Mouse (Mus musculus): Measurements from ENCODE around the gene Map3k1. TPM values are rescaled to one million over a fixed set of nuclear protein-coding genes. Genes with fewer than 3 reads are reported as not detected.

The Map3k1 gene
- polyA plus RNA-seq, 1 experiment from 2014 or later: 13.2 TPM

DNA sequence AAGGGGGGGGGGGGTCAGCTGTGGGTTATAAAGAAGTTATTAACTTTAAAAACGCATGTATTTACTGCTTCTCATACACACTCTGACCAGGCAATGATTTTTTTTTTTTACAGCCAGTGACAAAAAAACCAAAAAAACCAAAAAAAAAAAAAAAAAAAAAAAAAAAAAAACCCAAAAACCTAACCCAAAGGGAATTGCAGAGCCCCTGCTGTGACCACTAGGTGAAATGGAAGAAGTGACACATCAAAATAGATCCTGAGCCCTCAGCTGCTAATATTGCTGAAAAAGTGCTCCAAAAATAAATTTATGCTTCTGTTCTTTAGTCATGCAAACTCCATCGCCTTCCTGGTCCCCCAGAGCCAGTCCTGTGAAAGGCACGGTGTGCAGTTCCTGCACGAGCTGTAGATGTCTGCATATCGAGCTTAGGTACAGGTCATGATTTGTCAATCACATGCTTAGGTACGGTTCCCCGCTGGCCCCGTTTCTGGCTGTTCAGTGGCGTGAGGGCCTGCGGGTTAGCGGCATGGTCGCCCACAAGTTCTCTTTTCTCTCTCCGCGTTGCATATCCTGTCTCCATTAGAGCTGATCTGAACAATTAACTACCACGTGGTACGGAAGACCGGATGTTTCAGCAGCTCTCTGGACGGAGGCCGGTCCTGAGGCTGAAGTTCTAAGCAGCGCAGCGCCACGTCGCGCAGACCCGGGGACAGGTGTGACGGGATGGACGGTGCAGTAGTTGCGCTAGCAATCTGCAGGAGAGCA, 60.3 kb downstream of the Map3k1 start:
- no peak overlapping the region for H3K27ac ChIP-seq

DNA sequence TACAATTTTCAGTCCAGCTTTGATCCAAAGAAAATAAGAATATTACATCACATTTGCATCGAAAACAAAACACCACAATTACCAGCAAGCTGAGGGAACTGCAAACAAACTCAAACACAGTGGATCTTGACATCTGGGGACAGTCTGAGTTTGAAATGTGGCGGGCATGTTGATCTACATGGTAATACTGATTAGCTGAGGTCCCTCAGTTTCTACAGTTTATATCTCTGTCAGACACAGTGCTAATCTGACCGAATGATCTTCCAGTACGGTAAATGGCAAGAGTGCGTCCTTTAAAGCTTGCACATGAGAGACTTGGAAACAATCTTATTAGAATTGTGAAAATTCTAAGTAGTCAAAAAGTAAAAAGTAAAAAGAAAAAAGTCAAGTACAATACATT, 62.0 kb downstream of the Map3k1 start:
- ATAC-seq (ENCODE audit: low FRiP score, low read depth): no peak
- 95% methylated on average over 5 of the region's 5 CpGs for WGBS
- no peak overlapping the region for H3K27ac ChIP-seq

More for the DNA sequence above, 60.3 kb downstream of the Map3k1 start:
- Histone ChIP-seq H3K4me2 (replicated peaks) (no peak overlapping the region), H3K9me3 (no peaks in the 10 kb centered on the region), H3K9ac (no peak overlapping the region), H3K4me3 (no peak overlapping the region), H3K27me3 (replicated peaks) (no peaks in the 10 kb centered on the region), H3K36me3 (peaks cover 50% of the 10 kb centered on the region), H3K4me1 (no peaks in the 10 kb centered on the region)
- ATAC-seq (ENCODE audit: low FRiP score, low read depth): no peak
- WGBS: 93% methylated on average over 28 of the region's 28 CpGs

DNA sequence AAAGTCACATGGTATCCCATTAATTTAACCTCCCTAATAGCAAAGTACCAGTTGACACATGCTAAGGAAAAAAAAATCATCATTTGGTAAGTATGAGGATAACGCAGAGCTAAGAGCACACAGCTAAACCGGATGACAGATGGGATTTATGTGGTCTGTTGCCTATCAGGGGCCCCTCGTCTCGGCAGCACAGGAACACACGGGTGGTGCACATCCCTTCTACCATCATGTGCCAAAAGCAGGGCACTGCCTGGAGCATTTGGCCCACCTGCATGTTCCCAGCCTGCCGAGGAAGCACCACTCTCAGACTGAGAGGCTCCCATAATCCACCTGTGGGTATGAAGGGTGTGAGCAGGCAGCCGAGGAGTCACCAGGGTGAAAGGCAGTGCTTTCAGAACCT, 63.6 kb downstream of the Map3k1 start:
- Histone ChIP-seq H3K4me2 (replicated peaks) (no peak overlapping the region), H3K9me3 (no peaks in the 10 kb centered on the region), H3K9ac (no peak overlapping the region), H3K36me3 (peaks cover 21% of the 10 kb centered on the region), H3K4me1 (no peaks in the 10 kb centered on the region), H3K27ac (no peak overlapping the region), H3K4me3 (no peak overlapping the region), H3K27me3 (replicated peaks) (no peaks in the 10 kb centered on the region)
- 81% methylated on average over 7 of the region's 7 CpGs for WGBS
- ATAC-seq (ENCODE audit: low FRiP score, low read depth): no peak

More for the DNA sequence above, 62.0 kb downstream of the Map3k1 start:
- H3K9ac ChIP-seq: no peak overlapping the region
- H3K36me3 ChIP-seq: peaks cover 35% of the 10 kb centered on the region
- no peaks in the 10 kb centered on the region for H3K9me3 ChIP-seq
- H3K4me1 ChIP-seq: no peaks in the 10 kb centered on the region
- H3K4me2 ChIP-seq (replicated peaks): no peak overlapping the region
- no peak overlapping the region for H3K4me3 ChIP-seq
- H3K27me3 ChIP-seq (replicated peaks): no peaks in the 10 kb centered on the region

DNA sequence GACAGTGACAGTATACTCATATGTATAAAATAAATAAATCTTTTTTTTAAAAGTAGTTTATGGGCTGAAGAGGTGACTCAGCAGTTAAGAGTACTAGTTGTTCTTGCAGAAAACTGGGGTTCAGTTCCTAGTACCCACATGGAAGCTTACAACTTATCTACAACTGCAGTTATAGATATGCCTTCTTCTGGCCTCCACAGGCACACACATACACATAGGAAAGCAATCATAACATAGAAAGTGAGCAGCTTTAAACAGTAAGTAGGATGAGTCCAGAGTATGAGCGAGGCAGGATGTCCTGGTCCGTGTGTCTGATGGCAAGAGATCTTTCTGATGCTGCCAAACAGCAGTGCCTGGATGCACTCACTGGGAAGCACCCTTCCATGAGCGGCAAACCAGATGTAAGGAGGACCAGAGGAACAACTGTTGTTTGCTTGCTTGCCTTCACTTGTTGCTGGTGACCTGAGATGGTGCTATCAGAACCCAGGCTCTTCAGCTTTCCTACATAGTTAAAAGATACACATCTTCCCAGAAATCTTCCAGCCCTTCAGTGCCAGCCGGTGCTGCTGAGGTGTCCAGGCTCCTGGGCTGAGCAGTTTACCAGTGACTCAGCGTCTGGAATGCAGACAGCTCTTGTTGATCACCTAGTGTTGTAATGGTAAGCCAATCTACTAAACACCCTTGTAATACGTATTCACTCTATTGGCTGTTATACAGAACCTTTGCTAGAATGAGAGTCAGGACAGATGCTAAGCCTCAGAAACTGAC, 64.4 kb downstream of the Map3k1 start:
- no peak overlapping the region for H3K4me3 ChIP-seq
- no peaks in the 10 kb centered on the region for H3K27me3 ChIP-seq (replicated peaks)
- no peak for ATAC-seq (ENCODE audit: low FRiP score, low read depth)
- 82% methylated on average over 6 of the region's 6 CpGs for WGBS
- no peak overlapping the region for H3K9ac ChIP-seq
- H3K27ac ChIP-seq: no peak overlapping the region
- no peaks in the 10 kb centered on the region for H3K9me3 ChIP-seq
- H3K4me2 ChIP-seq (replicated peaks): no peak overlapping the region
- peaks cover 13% of the 10 kb centered on the region for H3K36me3 ChIP-seq
- no peaks in the 10 kb centered on the region for H3K4me1 ChIP-seq

DNA sequence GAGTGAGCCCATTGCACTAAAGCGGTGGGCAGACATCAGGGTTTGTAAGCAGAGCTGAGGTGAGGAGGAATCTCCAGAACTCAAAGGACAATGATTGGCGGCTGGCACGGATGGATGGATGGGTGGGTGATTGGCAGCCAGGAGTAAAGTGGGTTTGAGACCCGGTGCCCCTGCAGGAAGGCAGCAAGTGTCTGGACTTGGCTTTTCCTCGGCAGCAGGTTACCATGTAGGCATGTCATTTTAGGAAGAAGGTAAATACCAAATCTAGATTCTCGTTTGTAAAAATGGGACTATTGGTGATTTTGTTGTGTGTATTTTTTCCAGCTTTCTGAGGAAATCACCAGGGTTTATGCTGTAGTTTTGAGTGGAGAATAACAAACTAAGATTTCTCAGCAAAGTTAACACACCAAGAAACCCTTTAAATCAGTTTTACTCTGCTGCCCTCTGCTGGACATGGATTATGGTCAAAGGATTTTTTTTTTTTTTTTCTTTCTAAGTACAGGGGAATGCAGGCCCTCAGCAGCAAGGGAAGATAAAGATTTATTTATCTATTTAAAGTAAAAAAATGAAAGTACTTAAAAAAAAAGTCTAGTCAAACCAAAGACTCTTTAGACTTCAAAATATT, 66.7 kb downstream of the Map3k1 start:
- Histone ChIP-seq H3K4me3 (no peak overlapping the region), H3K27me3 (replicated peaks) (no peaks in the 10 kb centered on the region), H3K27ac (no peak overlapping the region), H3K4me2 (replicated peaks) (no peak overlapping the region), H3K36me3 (no peaks in the 10 kb centered on the region), H3K9ac (no peak overlapping the region), H3K9me3 (peaks cover 6% of the 10 kb centered on the region; the same call in 1 of the 2 replicates), H3K4me1 (no peaks in the 10 kb centered on the region)
- no peak for ATAC-seq (ENCODE audit: low FRiP score, low read depth)
- whole genome bisulfite sequencing: 68% methylated on average over 6 of the region's 6 CpGs

DNA sequence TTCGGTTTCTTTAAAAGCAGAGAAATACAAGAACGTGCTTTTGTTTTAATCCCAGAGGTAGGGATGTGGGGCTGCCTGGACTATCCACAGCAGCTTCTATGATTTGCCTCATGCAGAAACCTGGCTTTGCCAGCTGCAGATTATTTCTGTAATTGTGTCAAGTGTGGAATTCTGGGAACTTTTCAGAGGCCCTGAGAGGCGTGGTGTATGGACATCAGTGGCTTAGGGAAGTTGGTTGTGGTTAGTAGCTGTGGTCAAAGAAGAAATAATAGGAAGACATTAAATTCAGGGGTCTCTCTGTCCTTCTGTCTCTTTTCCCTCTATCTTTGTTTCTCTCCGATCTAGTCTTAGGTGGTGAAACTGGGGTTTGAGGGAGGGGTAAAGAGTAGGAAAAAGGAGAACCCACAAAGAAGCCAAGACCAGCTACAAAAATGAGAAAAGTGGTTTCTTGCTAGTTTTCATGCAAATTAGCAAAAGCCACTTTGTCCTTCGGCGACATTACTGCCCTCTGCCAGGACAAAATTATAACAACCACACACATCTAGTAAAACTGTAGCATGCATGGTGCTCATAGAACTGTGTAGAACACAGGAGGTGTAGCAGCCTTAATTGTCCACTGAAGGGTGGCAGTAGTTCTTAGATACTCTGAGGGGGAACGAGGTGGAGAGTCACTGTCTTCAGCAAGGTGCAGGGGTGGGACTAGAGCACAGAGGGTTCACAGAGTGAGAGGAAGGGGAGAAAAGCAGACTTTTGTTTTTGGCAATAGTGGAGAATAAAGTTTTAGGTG, 67.4 kb downstream of the Map3k1 start:
- H3K4me2 ChIP-seq (replicated peaks): no peak overlapping the region
- peaks cover 6% of the 10 kb centered on the region; the same call in 1 of the 2 replicates for H3K9me3 ChIP-seq
- no peaks in the 10 kb centered on the region for H3K27me3 ChIP-seq (replicated peaks)
- H3K4me1 ChIP-seq: no peaks in the 10 kb centered on the region
- no peak overlapping the region for H3K27ac ChIP-seq
- H3K36me3 ChIP-seq: no peaks in the 10 kb centered on the region
- WGBS: 86% methylated on average over 7 of the region's 7 CpGs
- no peak overlapping the region for H3K4me3 ChIP-seq
- no peak overlapping the region for H3K9ac ChIP-seq
- ATAC-seq (ENCODE audit: low FRiP score, low read depth): no peak

DNA sequence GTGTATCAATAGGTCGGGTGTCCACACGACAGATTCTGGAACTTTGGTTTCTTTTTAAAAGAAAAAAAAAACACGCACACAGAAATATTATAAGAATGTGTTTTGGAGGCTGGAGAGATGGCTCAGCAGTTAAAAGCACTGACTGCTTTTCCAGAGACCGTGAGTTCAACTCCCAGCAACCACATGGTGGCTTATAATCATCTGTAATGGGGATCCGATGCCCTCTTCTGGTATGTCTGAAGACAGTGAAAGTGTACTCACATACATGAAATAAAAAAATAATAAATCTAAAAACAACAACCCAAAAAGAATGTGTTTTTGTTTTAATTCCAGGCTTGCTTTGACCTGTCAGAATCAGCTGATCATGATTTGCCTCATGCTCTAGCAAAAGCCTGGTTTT, 81.9 kb downstream of the Map3k1 start:
- Histone ChIP-seq H3K9ac (no peak overlapping the region), H3K4me1 (no peaks in the 10 kb centered on the region), H3K9me3 (peaks cover 12% of the 10 kb centered on the region; the same call in 1 of the 2 replicates), H3K27ac (no peak overlapping the region), H3K4me2 (replicated peaks) (no peak overlapping the region), H3K27me3 (replicated peaks) (no peaks in the 10 kb centered on the region), H3K4me3 (no peak overlapping the region), H3K36me3 (no peaks in the 10 kb centered on the region)
- no peak for ATAC-seq (ENCODE audit: low FRiP score, low read depth)
- 95% methylated on average over 5 of the region's 5 CpGs for WGBS

DNA sequence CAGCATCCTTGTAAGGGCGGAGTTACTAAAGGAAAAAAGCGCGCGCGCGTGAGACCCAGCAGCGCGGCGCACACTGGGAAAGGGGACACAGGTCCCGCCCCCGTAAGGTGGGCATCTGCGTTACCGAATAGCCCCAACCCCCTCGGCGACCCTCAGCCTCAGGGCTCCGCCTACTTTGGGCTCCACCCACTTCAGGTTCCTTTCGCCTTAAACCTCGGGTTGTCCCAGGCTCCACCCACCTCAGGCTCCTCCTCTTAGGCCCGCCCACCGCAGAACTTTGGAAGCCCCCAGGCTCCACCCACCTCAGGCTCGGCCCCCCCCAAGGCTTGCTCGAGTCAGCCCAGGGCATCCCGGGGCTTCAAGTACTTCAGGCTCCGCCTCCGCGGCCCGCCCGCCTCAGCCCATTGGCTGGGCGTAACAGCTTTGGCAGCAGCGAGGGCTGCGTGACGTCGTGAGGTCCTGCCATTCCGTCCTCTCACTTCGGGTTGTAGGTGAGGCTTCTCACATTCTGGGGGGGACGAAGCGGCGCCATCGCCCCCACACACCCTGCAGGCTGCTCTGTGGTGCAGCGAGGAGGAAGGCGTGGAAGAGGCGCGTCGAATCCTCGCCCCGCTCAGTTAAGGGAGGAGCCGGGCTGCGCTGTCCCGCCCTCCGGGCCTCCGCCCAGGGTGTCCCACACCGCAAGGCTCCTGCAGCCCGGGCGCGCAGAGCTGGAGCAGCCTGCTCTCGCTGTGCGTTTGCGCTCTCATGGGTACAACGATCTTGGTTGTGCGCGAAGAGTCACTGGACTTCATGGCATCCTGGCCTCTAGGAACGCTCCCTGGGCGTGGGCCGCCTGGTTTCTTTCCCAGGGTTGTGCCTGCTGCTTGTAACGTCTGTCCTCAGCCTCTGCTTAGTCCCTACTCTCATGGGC, 83.4 kb downstream of the Map3k1 start:
- Histone ChIP-seq H3K4me2 (replicated peaks) (peak overlapping the region; percentile 72), H3K36me3 (no peaks in the 10 kb centered on the region), H3K4me3 (peak overlapping the region; percentile 56), H3K9me3 (peaks cover 12% of the 10 kb centered on the region; the same call in 1 of the 2 replicates), H3K4me1 (no peaks in the 10 kb centered on the region), H3K9ac (peak overlapping the region; percentile 61), H3K27ac (0 out of 2 replicates have a peak overlapping the region, but pooled peaks have one; percentile 38), H3K27me3 (replicated peaks) (no peaks in the 10 kb centered on the region)
- under 1% methylated on average over 65 of the region's 65 CpGs for WGBS
- ATAC-seq (ENCODE audit: low FRiP score, low read depth): peak; percentile 99

DNA sequence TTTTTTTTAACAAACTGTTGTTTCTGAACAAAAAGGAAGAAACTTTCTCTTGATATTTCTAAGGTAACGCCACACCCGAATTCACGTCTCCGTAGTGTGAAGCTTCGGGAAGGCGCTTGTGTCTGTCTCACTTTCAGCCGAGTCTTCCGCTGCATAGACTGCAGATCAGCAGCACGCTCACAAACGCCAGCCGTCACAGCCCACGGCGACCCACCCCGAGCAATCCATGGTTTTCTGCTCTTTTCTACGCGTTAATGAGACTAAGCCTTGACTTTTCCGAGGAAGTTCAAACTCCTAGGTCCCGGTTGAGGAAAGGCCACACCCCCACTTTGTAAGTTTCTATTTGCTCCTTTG, 84.0 kb downstream of the Map3k1 start:
- H3K36me3 ChIP-seq: no peaks in the 10 kb centered on the region
- H3K4me3 ChIP-seq: peak overlapping the region; percentile 56
- under 1% methylated on average over 18 of the region's 18 CpGs for whole genome bisulfite sequencing
- H3K9ac ChIP-seq: 0 out of 2 replicates have a peak overlapping the region, but pooled peaks have one; percentile 22
- no peaks in the 10 kb centered on the region for H3K27me3 ChIP-seq (replicated peaks)
- H3K4me1 ChIP-seq: no peaks in the 10 kb centered on the region
- no peak overlapping the region for H3K27ac ChIP-seq
- peaks cover 12% of the 10 kb centered on the region; the same call in 1 of the 2 replicates for H3K9me3 ChIP-seq
- ATAC-seq (ENCODE audit: low FRiP score, low read depth): no peak
- peak overlapping the region; percentile 72 for H3K4me2 ChIP-seq (replicated peaks)

DNA sequence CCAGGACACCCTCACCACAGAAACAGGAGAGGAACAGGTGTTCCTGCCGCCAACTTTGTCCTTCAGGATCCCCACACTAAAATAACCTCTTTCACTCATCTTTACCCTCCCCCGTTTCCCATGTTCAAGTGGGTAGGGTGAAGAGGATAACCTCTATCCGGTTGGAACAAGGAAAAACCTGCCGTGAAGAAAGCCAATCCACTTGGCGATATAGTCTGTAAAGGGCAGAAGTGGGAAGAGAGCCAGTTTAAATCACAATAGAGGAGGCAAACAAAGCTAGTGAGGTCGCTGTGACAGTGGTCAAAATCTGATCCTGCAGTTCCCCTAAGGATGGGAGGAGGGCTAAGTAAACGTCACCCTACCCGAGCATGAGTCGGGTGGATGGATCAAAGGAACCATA, 89.1 kb downstream of the Map3k1 start:
- Histone ChIP-seq H3K4me2 (replicated peaks) (no peak overlapping the region), H3K9ac (no peak overlapping the region), H3K36me3 (peaks cover 27% of the 10 kb centered on the region), H3K4me3 (no peak overlapping the region), H3K27me3 (replicated peaks) (no peaks in the 10 kb centered on the region), H3K27ac (no peak overlapping the region), H3K4me1 (no peaks in the 10 kb centered on the region), H3K9me3 (no peaks in the 10 kb centered on the region)
- WGBS: 64% methylated on average over 9 of the region's 9 CpGs
- no peak for ATAC-seq (ENCODE audit: low FRiP score, low read depth)

DNA sequence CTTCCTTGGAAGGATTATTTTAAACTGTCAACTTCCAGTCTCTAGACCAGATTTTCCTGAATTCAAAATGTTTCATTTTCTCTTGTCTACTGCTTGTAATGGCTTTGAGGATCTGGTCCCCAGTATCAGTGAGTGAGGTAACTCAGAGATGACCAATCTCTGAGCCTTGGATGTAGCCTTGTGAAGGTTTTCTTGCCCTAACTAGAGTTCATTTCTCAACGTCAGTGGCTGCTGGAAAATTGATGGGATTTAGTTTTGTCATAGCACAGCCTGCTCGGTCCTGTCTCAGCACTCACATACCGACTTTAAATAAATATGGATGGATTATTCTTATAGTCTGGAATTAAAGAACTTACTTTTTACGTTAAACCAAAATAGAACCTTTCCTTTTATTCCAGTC, 98.3 kb downstream of the Map3k1 start:
- no peaks in the 10 kb centered on the region for H3K27me3 ChIP-seq (replicated peaks)
- no peaks in the 10 kb centered on the region for H3K9me3 ChIP-seq
- WGBS: 91% methylated on average over 4 of the region's 4 CpGs
- no peak overlapping the region for H3K4me2 ChIP-seq (replicated peaks)
- H3K36me3 ChIP-seq: peaks cover 92% of the 10 kb centered on the region
- no peak overlapping the region for H3K9ac ChIP-seq
- H3K27ac ChIP-seq: no peak overlapping the region
- ATAC-seq (ENCODE audit: low FRiP score, low read depth): no peak
- no peak overlapping the region for H3K4me3 ChIP-seq
- no peaks in the 10 kb centered on the region for H3K4me1 ChIP-seq

All from neural tube, embryonic 12.5 days (tissue).